20 mouse cellular contexts compared by ENCODE assay signal in genomic region chr12:100505484-100505883, GRCm38 (mm10). TPM values are rescaled to one million over a fixed set of nuclear protein-coding genes. Genes with fewer than 3 reads are reported as not detected.
DNase-seq lines count a peak whose midpoint lies in the region; ATAC-seq and TF ChIP-seq lines count a peak whose summit lies in the region.
"Had no signal": no experiment of that assay in that cellular context is flagged by ENCODE, and none has a peak within 500 bp of the region (broad histone marks: within the 10 kb centered on the region; RNA-seq: fewer than 3 reads in every experiment).

No protein-coding gene starts in this region.

- no peak for TF ChIP-seq CTCF in kidney, adult 2 months (conservative IDR thresholded peaks at IDR 0.05; ENCODE audit: insufficient read depth, insufficient read length, low read depth, low read length)
- no peak for TF ChIP-seq CTCF in MEL (IDR thresholded peaks at IDR 0.05 in 2 of 3, conservative IDR thresholded peaks at IDR 0.05 in 1 of 3; ENCODE audit: control insufficient read depth in 1 of 3, insufficient read depth in 1 of 3, low read depth in 2 of 3, low read length in 3 of 3, poor library complexity in 1 of 3, severe bottlenecking in 1 of 3)
- TF ChIP-seq CTCF in liver, embryonic 14.5 days (IDR thresholded peaks at IDR 0.05; ENCODE audit: low read depth) = no peak

- peak; percentile 46; the same call in 1 of the 2 replicates for ATAC-seq in liver, embryonic 14.5 days (ENCODE audit: insufficient read depth)
- ATAC-seq in monocyte, adult 5-6 weeks (replicated peaks; ENCODE audit: insufficient number of reproducible peaks, low FRiP score, low TSS enrichment, poor library complexity, severe bottlenecking) = peak; percentile 80
- ATAC-seq in forebrain, embryonic 14.5 days = no peak
- ATAC-seq: hindbrain, embryonic 16.5 days; intestine, postnatal 0 days had no signal

- H3K36me3 ChIP-seq in kidney, adult 2 months (ENCODE audit: control insufficient read depth, insufficient read depth, low read length) = no peaks in the 10 kb centered on the region
- peaks cover 0 to 23% of the 10 kb centered on the region in 2 experiments; a peak in 2 of 4 replicates for H3K36me3 ChIP-seq in MEL (ENCODE audit: control insufficient read depth in 1 of 2, insufficient read depth in 2 of 2, low read length in 2 of 2)
- no peaks in the 10 kb centered on the region for H3K36me3 ChIP-seq in liver, embryonic 14.5 days (replicated peaks; ENCODE audit: control insufficient read depth, insufficient read depth, low read depth)
- no peaks in the 10 kb centered on the region for H3K36me3 ChIP-seq in forebrain, embryonic 14.5 days (ENCODE audit: control insufficient read depth, insufficient read depth, low read length)
- H3K36me3 ChIP-seq: lung, embryonic 15.5 days; neural tube, embryonic 12.5 days had no signal

- TF ChIP-seq RAD21 in MEL (IDR thresholded peaks at IDR 0.05; ENCODE audit: low read depth, low read length) = no peak

- H3K79me2 ChIP-seq in MEL (ENCODE audit: control insufficient read depth, insufficient read depth, low read length, poor library complexity) = no peaks in the 10 kb centered on the region

- no peak overlapping the region for H3K4me3 ChIP-seq in kidney, adult 2 months (ENCODE audit: insufficient read depth, low read depth, low read length)
- no peak overlapping the region for H3K4me3 ChIP-seq in MEL (ENCODE audit: control insufficient read depth in 1 of 2, insufficient read depth in 1 of 2, low read depth in 2 of 2, low read length in 2 of 2)
- H3K4me3 ChIP-seq in liver, embryonic 14.5 days (ENCODE audit: insufficient read depth in 1 of 2, low read depth in 2 of 2, low read length in 2 of 2) = no peak overlapping the region
- no peak overlapping the region for H3K4me3 ChIP-seq in forebrain, embryonic 14.5 days (ENCODE audit: low read depth, low read length)
- H3K4me3 ChIP-seq: embryonic facial prominence, embryonic 13.5 days; limb, embryonic 12.5 days; lung, embryonic 15.5 days; neural tube, embryonic 12.5 days had no signal

- no peaks in the 10 kb centered on the region for H3K27me3 ChIP-seq in kidney, adult 2 months (replicated peaks; ENCODE audit: control insufficient read depth, insufficient read depth, low read length)
- H3K27me3 ChIP-seq in MEL (ENCODE audit: control insufficient read depth in 1 of 2, insufficient read depth in 2 of 2, low read length in 2 of 2) = no peaks in the 10 kb centered on the region
- H3K27me3 ChIP-seq in liver, embryonic 14.5 days (ENCODE audit: control insufficient read depth, insufficient read depth, low read length) = no peaks in the 10 kb centered on the region
- H3K27me3 ChIP-seq in forebrain, embryonic 14.5 days (replicated peaks; ENCODE audit: control insufficient read depth, insufficient read depth, low read length) = no peaks in the 10 kb centered on the region
- H3K27me3 ChIP-seq: embryonic facial prominence, embryonic 13.5 days; limb, embryonic 12.5 days; lung, embryonic 15.5 days; neural tube, embryonic 12.5 days had no signal

- H3K9me3 ChIP-seq in MEL (replicated peaks; ENCODE audit: insufficient read depth, low read length) = no peaks in the 10 kb centered on the region
- H3K9me3 ChIP-seq in liver, embryonic 14.5 days (ENCODE audit: control insufficient read depth, low read length) = no peaks in the 10 kb centered on the region
- H3K9me3 ChIP-seq in forebrain, embryonic 14.5 days (replicated peaks; ENCODE audit: control insufficient read depth, low read length) = no peaks in the 10 kb centered on the region
- H3K9me3 ChIP-seq: embryonic facial prominence, embryonic 13.5 days; limb, embryonic 12.5 days; lung, embryonic 15.5 days; neural tube, embryonic 12.5 days had no signal

- no peak overlapping the region for H3K27ac ChIP-seq in kidney, adult 2 months (ENCODE audit: insufficient read depth, low read depth, low read length)
- peak overlapping the region; percentile 72 for H3K27ac ChIP-seq in MEL (ENCODE audit: control insufficient read depth, low read depth, low read length)
- no peak overlapping the region for H3K27ac ChIP-seq in liver, embryonic 14.5 days
- no peak overlapping the region for H3K27ac ChIP-seq in forebrain, embryonic 14.5 days (ENCODE audit: low read depth, low read length)
- H3K27ac ChIP-seq: embryonic facial prominence, embryonic 13.5 days; limb, embryonic 12.5 days; lung, embryonic 15.5 days; neural tube, embryonic 12.5 days had no signal

- no peak for TF ChIP-seq POLR2A in kidney, adult 2 months (IDR thresholded peaks at IDR 0.05; ENCODE audit: low read depth, low read length)
- no peak for TF ChIP-seq POLR2A in MEL (IDR thresholded peaks at IDR 0.05; ENCODE audit: control insufficient read depth in 1 of 2, insufficient read depth in 1 of 2, low read depth in 1 of 2, low read length in 2 of 2, poor library complexity in 1 of 2)

- H3K4me1 ChIP-seq in kidney, adult 2 months (ENCODE audit: control insufficient read depth, insufficient read depth, low read length) = peaks cover 17% of the 10 kb centered on the region
- peaks cover 5 to 27% of the 10 kb centered on the region in 2 experiments for H3K4me1 ChIP-seq in MEL (ENCODE audit: control insufficient read depth in 1 of 2, insufficient read depth in 2 of 2, low read length in 2 of 2)
- peaks cover 0 to 17% of the 10 kb centered on the region in 2 experiments; a peak in 2 of 4 replicates for H3K4me1 ChIP-seq in liver, embryonic 14.5 days (replicated peaks; ENCODE audit: control insufficient read depth in 2 of 2, insufficient read depth in 2 of 2, low read length in 1 of 2)
- no peaks in the 10 kb centered on the region for H3K4me1 ChIP-seq in forebrain, embryonic 14.5 days (ENCODE audit: control insufficient read depth, insufficient read depth, low read length)
- H3K4me1 ChIP-seq: lung, embryonic 15.5 days; neural tube, embryonic 12.5 days had no signal

- peak; percentile 43 for DNase-seq in kidney, adult 2 months
- DNase-seq in kidney, adult 18-20 months = no peak
- DNase-seq in MEL (ENCODE audit: low read depth, low spot score) = peak; percentile 94
- DNase-seq in liver, embryonic 14.5 days (ENCODE audit: low read depth in 3 of 3, low spot score in 3 of 3) = no peak
- no peak for DNase-seq in right cerebral cortex, postnatal 10 days (ENCODE audit: low spot score in 2 of 2)
- DNase-seq in forebrain, embryonic 14.5 days (ENCODE audit: low spot score) = no peak
- DNase-seq in left cerebral cortex, postnatal 25 days (ENCODE audit: low spot score in 2 of 2) = no peak
- DNase-seq: cerebellum, adult 2 months; gastrocnemius, postnatal 36 days; kidney, postnatal 10 days; right cerebral cortex, postnatal 25 days; thymus, postnatal 4 days had no signal

- TF ChIP-seq EP300 in MEL (IDR thresholded peaks at IDR 0.05; ENCODE audit: low read depth in 1 of 2, low read length in 2 of 2) = peak; percentile 92 to 97
- TF ChIP-seq EP300 in liver, embryonic 14.5 days (IDR thresholded peaks at IDR 0.05; ENCODE audit: low read depth) = no peak

- intact Hi-C loops in left cerebral cortex, postnatal 25 days (cut with DNase I) = no loop called here

- H3K4me2 ChIP-seq in liver, embryonic 14.5 days (ENCODE audit: low read depth) = no peak overlapping the region
- no peak overlapping the region for H3K4me2 ChIP-seq in forebrain, embryonic 14.5 days (ENCODE audit: low read length)
- H3K4me2 ChIP-seq: embryonic facial prominence, embryonic 13.5 days; heart, embryonic 11.5 days; limb, embryonic 12.5 days; lung, embryonic 15.5 days; neural tube, embryonic 12.5 days had no signal

- WGBS in kidney, adult 2 months = 96% methylated on average over 1 of the region's 1 CpGs
- 21% methylated on average over 1 of the region's 1 CpGs for WGBS in liver, embryonic 14.5 days (ENCODE audit: insufficient replicate concordance)
- WGBS in forebrain, embryonic 14.5 days = 94% methylated on average over 1 of the region's 1 CpGs

- H3K9ac ChIP-seq in MEL (ENCODE audit: control insufficient read depth, low read depth, low read length, poor library complexity, severe bottlenecking) = no peak overlapping the region
- H3K9ac ChIP-seq in liver, embryonic 14.5 days (replicated peaks) = no peak overlapping the region
- no peak overlapping the region for H3K9ac ChIP-seq in forebrain, embryonic 14.5 days (ENCODE audit: low read length)
- H3K9ac ChIP-seq: embryonic facial prominence, embryonic 13.5 days; limb, embryonic 12.5 days; lung, embryonic 15.5 days; neural tube, embryonic 12.5 days had no signal

TF ChIP-seq in MEL, 35 proteins besides CTCF, POLR2A, EP300 and RAD21 (continues in another document):
- no peak for TF ChIP-seq MEF2A (IDR thresholded peaks at IDR 0.05; ENCODE audit: extremely low read depth, insufficient replicate concordance, low read depth, low read length, poor library complexity, severe bottlenecking)
- peak; percentile 77 for TF ChIP-seq SIN3A (IDR thresholded peaks at IDR 0.05; ENCODE audit: low read length)
- TF ChIP-seq ETS1 (IDR thresholded peaks at IDR 0.05; ENCODE audit: low read depth, low read length) = peak; percentile 76
- TF ChIP-seq ZC3H11A (IDR thresholded peaks at IDR 0.05; ENCODE audit: low read depth, low read length) = no peak
- no peak for TF ChIP-seq MXI1 (IDR thresholded peaks at IDR 0.05; ENCODE audit: low read depth, low read length)
- TF ChIP-seq USF1 (IDR thresholded peaks at IDR 0.05; ENCODE audit: low read depth, low read length) = no peak
- peak; percentile 40; the same call in 1 of the 2 replicates for TF ChIP-seq ZKSCAN1 (IDR thresholded peaks at IDR 0.05; ENCODE audit: low read depth, low read length)
- TF ChIP-seq BHLHE40 (IDR thresholded peaks at IDR 0.05; ENCODE audit: borderline replicate concordance, low read depth, low read length) = no peak; the same call in 1 of the 2 replicates
- no peak for TF ChIP-seq MAX (IDR thresholded peaks at IDR 0.05; ENCODE audit: low read length)
- TF ChIP-seq NRF1 (IDR thresholded peaks at IDR 0.05; ENCODE audit: insufficient read depth, low read depth, low read length, poor library complexity, severe bottlenecking) = peak; percentile 38; the same call in 1 of the 2 replicates
- TF ChIP-seq ELF1 (IDR thresholded peaks at IDR 0.05; ENCODE audit: low read depth, low read length) = peak; percentile 51; the same call in 1 of the 2 replicates
- no peak for TF ChIP-seq POLR2AphosphoS5 (IDR thresholded peaks at IDR 0.05; ENCODE audit: borderline replicate concordance, low read depth, low read length)
- TF ChIP-seq MAFK (IDR thresholded peaks at IDR 0.05; ENCODE audit: borderline replicate concordance, low read depth, low read length) = no peak

RNA-seq across cellular contexts. Expression of gene Ttc7b, which starts 15.1 kb away (rescaled TPM):
- 42.1 and 55.5 TPM in 2 replicates for polyA plus RNA-seq in kidney, adult 2 months (2012; rRNA removed)
- 9.8 and 11.7 TPM in 2 replicates for total RNA-seq in MEL (2012; rRNA removed)
- 10 to 100 TPM in 1 of 2 experiments, not detected in 1; 23.7 TPM for polyA plus RNA-seq in MEL (2012; ENCODE audit: insufficient read depth in 1 of 2, insufficient read length in 2 of 2, low read depth in 1 of 2, low replicate concordance in 2 of 2, missing spikeins in 1 of 2)
- polyA plus RNA-seq in liver, embryonic 14.5 days (2012; rRNA removed) = 3.5 and 3.6 TPM in 2 replicates
- 1.2 and 1.3 TPM in 2 replicates for polyA plus RNA-seq in liver, embryonic 14.5 days (2014; fragmentation: Nextera tagmentation; extraction: Ambion mirVana)
- total RNA-seq in monocyte, adult 5-6 weeks (2017) = 35.7 to 65.7 TPM (median 49.1 TPM) in 3 replicates
- polyA plus RNA-seq in forebrain, embryonic 14.5 days (2014; fragmentation: Nextera tagmentation; extraction: Ambion mirVana) = 6.0 and 6.3 TPM in 2 replicates
- total RNA-seq in left cerebral cortex, postnatal 25 days (2021) = 100 to 1,000 TPM; 224 to 230 TPM

Comparison
In these comparisons a context has a peak if more than half of its experiments do, and no peak if none do; other contexts are left out.
1. DNase-seq: peak in kidney, adult 2 months (single experiment) and MEL (single experiment); none in kidney, adult 18-20 months (single experiment), liver, embryonic 14.5 days (0 of 3), right cerebral cortex, postnatal 10 days (0 of 2), forebrain, embryonic 14.5 days (single experiment) and left cerebral cortex, postnatal 25 days (0 of 2).